Comparison of ENCODE assay signal across 8 mouse cellular contexts in genomic region chr2:180954061-180955047, GRCm38 (mm10). TPM values are rescaled to one million over a fixed set of nuclear protein-coding genes. Genes with fewer than 3 reads are reported as not detected.
A peak's percentile ranks its signal among the peaks of the same experiment; 100 is the strongest.
DNase-seq lines count a peak whose midpoint lies in the region; ATAC-seq lines count a peak whose summit lies in the region.

Gene Nkain4 (minus strand): TSS chr2:180954699.

- peak within 1 kb of the TSS; percentile 93 for H3K4me2 ChIP-seq in kidney, embryonic 16.5 days (replicated peaks; ENCODE audit: low read depth, low read length)
- H3K4me2 ChIP-seq in liver, embryonic 11.5 days: peak within 1 kb of the TSS; percentile 68
- H3K4me2 ChIP-seq in neural tube, embryonic 11.5 days (ENCODE audit: low read depth): peak within 1 kb of the TSS; percentile 87

- peak within 1 kb of the TSS; percentile 46 for H3K27ac ChIP-seq in kidney, embryonic 16.5 days (ENCODE audit: low read length)
- H3K27ac ChIP-seq in liver, embryonic 11.5 days (ENCODE audit: low read depth, low read length): no peak within 1 kb of the TSS
- peak within 1 kb of the TSS; percentile 92 for H3K27ac ChIP-seq in neural tube, embryonic 11.5 days (ENCODE audit: low read depth, low read length)

- no peaks in the 10 kb centered on the region for H3K9me3 ChIP-seq in kidney, embryonic 16.5 days (ENCODE audit: low read length)
- H3K9me3 ChIP-seq in liver, embryonic 11.5 days (ENCODE audit: control insufficient read depth, low read length): no peaks in the 10 kb centered on the region
- no peaks in the 10 kb centered on the region for H3K9me3 ChIP-seq in neural tube, embryonic 11.5 days (ENCODE audit: control insufficient read depth, low read length)

- ATAC-seq in kidney, embryonic 16.5 days (ENCODE audit: low FRiP score, low TSS enrichment): peak; percentile 95
- peak; percentile 49 for ATAC-seq in liver, embryonic 11.5 days (replicated peaks; ENCODE audit: low FRiP score)
- ATAC-seq in neural tube, embryonic 11.5 days (ENCODE audit: insufficient read depth, low FRiP score, low TSS enrichment): peak; percentile 89
- no peak for ATAC-seq in erythroblast, adult 5-6 weeks (replicated peaks; ENCODE audit: low FRiP score, poor library complexity, severe bottlenecking)

- peaks cover 23% of the 10 kb centered on the region for H3K4me1 ChIP-seq in kidney, embryonic 16.5 days (ENCODE audit: insufficient read depth, low read length)
- H3K4me1 ChIP-seq in liver, embryonic 11.5 days (replicated peaks; ENCODE audit: control insufficient read depth, insufficient read depth, low read length): no peaks in the 10 kb centered on the region
- peaks cover 21% of the 10 kb centered on the region for H3K4me1 ChIP-seq in neural tube, embryonic 11.5 days (ENCODE audit: control insufficient read depth, insufficient read depth, low read length)

- H3K9ac ChIP-seq in kidney, embryonic 16.5 days (replicated peaks; ENCODE audit: low read length): peak within 1 kb of the TSS; percentile 57
- H3K9ac ChIP-seq in liver, embryonic 11.5 days (ENCODE audit: low read depth, low read length): no peak within 1 kb of the TSS
- H3K9ac ChIP-seq in neural tube, embryonic 11.5 days (ENCODE audit: low read length): peak within 1 kb of the TSS; percentile 75

- no peaks in the 10 kb centered on the region for H3K36me3 ChIP-seq in kidney, embryonic 16.5 days (ENCODE audit: insufficient read depth, low read length)
- H3K36me3 ChIP-seq in liver, embryonic 11.5 days (ENCODE audit: control insufficient read depth, insufficient read depth, low read length): no peaks in the 10 kb centered on the region
- no peaks in the 10 kb centered on the region for H3K36me3 ChIP-seq in neural tube, embryonic 11.5 days (ENCODE audit: control insufficient read depth, insufficient read depth, low read length)

- peak within 1 kb of the TSS; percentile 69 for H3K4me3 ChIP-seq in kidney, embryonic 16.5 days (ENCODE audit: low read length)
- H3K4me3 ChIP-seq in liver, embryonic 11.5 days (ENCODE audit: low read depth, low read length): peak within 1 kb of the TSS; percentile 38
- peak within 1 kb of the TSS; percentile 59 for H3K4me3 ChIP-seq in neural tube, embryonic 11.5 days (ENCODE audit: low read depth, low read length)

- H3K27me3 ChIP-seq in kidney, embryonic 16.5 days (ENCODE audit: insufficient read depth, low read length): peaks cover 9% of the 10 kb centered on the region
- H3K27me3 ChIP-seq in liver, embryonic 11.5 days (replicated peaks; ENCODE audit: control insufficient read depth, insufficient read depth, low read length): peaks cover 49% of the 10 kb centered on the region
- H3K27me3 ChIP-seq in neural tube, embryonic 11.5 days (ENCODE audit: control insufficient read depth, insufficient read depth, low read length): no peaks in the 10 kb centered on the region

- under 1% methylated on average over 50 of the region's 52 CpGs for WGBS in kidney, embryonic 16.5 days
- 2% methylated on average over 52 of the region's 52 CpGs for WGBS in liver, embryonic 11.5 days
- under 1% methylated on average over 52 of the region's 52 CpGs for WGBS in neural tube, embryonic 11.5 days

- DNase-seq in ovary, postnatal 36 days (ENCODE audit: low spot score): peak; percentile 31
- DNase-seq in ovary, postnatal 10 days (ENCODE audit: low spot score): no peak
- DNase-seq in cerebellum, postnatal 36 days: peak; percentile 55 to 57
- peak; percentile 46 to 50 for DNase-seq in frontal cortex, postnatal 36 days (ENCODE audit: low spot score in 2 of 2)
- peak; percentile 56 for DNase-seq in liver, embryonic 11.5 days (ENCODE audit: low spot score)
- peak; percentile 90 for DNase-seq in neural tube, embryonic 11.5 days (ENCODE audit: low spot score)

RNA-seq across cellular contexts. Expression of gene Nkain4, which starts in this region (rescaled TPM):
- polyA plus RNA-seq in kidney, embryonic 16.5 days (2015; fragmentation: Nextera tagmentation; extraction: Ambion mirVana): 36.9 and 48.7 TPM in 2 replicates
- polyA plus RNA-seq in liver, embryonic 11.5 days (2014; fragmentation: Nextera tagmentation; extraction: Ambion mirVana): 5.3 and 6.8 TPM in 2 replicates
- polyA plus RNA-seq in neural tube, embryonic 11.5 days (2014; fragmentation: Nextera tagmentation; extraction: Ambion mirVana): 65.1 and 73.6 TPM in 2 replicates
- not detected in 2 replicates for total RNA-seq in erythroblast, adult 5-6 weeks (2015; ENCODE audit: low replicate concordance)
- not detected in 2 replicates for total RNA-seq in erythroblast, adult 5-6 weeks (2017; ENCODE audit: low replicate concordance)
